Mouse (Mus musculus): ENCODE results near the gene Nosip. TPM values are rescaled to one million over a fixed set of nuclear protein-coding genes. Genes with fewer than 3 reads are reported as not detected.
"Not testable (repeated sequence)": the region's sequence is repeated elsewhere in the genome, so short reads cannot be mapped to it uniquely, and the experiment has no call there.

Gene Nosip
- polyA plus RNA-seq, 1 experiment from 2014 or later = 53.8 TPM

DNA sequence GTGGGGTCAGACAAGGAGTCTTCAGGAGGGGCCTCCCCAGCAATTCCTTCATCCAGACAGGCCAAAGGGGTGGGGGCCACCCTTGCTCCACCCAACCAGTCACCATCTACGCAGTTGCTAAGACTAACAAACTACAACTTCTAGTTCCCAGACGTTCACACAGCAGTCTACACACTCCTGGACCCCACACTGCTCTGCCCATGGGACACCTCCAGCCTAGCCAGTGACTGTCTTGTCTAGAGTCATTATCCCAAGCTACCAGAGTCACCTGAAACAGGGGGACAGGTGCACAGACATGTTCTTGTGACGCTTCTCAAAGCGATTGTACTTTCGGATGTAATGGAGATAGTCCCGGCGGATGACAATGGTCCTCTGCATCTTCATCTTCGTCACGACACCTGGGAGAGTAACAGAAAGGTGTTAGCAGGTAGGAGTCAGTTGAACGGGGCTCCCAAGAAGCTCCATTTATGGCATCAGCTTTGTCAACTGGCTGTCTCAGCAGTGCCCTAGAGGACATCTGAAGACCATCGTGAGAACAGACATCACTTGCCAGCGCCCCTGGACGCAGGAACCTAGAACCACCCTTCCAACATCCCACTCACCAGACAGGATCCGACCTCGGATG, 60.4 kb downstream of the Nosip start:
- H3K4me1 ChIP-seq (ENCODE audit: control insufficient read depth, insufficient read depth, low read length) = peaks cover 44% of the 10 kb centered on the region
- no peak overlapping the region; the same call in 1 of the 2 replicates for H3K27ac ChIP-seq (ENCODE audit: low read length)
- peak overlapping the region; percentile 93 for H3K4me2 ChIP-seq (ENCODE audit: low read depth, low read length)
- H3K36me3 ChIP-seq (ENCODE audit: control insufficient read depth, insufficient read depth) = peaks cover 51% of the 10 kb centered on the region
- no peak for ATAC-seq (replicated peaks; ENCODE audit: extremely low read depth, insufficient read depth, low FRiP score)
- H3K9ac ChIP-seq (ENCODE audit: low read length) = peak overlapping the region; percentile 98
- H3K27me3 ChIP-seq (ENCODE audit: control insufficient read depth, insufficient read depth, low read length) = no peaks in the 10 kb centered on the region
- H3K9me3 ChIP-seq (replicated peaks; ENCODE audit: control insufficient read depth, low read length) = no peaks in the 10 kb centered on the region
- WGBS = 76% methylated on average over 15 of the region's 15 CpGs
- peak overlapping the region; percentile 94 for H3K4me3 ChIP-seq (ENCODE audit: low read length)

DNA sequence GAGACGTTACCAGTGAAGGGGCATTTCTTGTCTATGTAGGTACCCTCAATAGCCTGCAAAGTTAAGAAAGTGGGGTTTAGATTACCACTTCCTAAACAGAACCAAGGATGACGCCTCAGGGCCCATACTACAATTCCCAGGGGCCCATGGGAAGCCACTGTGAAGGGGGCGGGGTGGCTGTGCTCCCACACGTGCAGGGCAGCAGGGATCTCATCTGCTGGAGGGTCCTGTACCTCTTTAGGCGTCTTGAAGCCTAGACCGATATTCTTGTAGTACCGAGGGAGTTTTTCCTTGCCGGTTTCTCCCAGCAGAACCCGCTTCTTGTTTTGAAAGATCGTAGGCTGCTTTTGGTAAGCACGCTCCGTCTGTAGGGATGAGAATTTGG, 60.9 kb downstream of the Nosip start:
- Histone ChIP-seq H3K4me3 (ENCODE audit: low read length) (peak overlapping the region; percentile 94), H3K9ac (ENCODE audit: low read length) (peak overlapping the region; percentile 98), H3K27ac (ENCODE audit: low read length) (peak overlapping the region; percentile 91), H3K27me3 (ENCODE audit: control insufficient read depth, insufficient read depth, low read length) (no peaks in the 10 kb centered on the region), H3K4me1 (ENCODE audit: control insufficient read depth, insufficient read depth, low read length) (peaks cover 44% of the 10 kb centered on the region), H3K9me3 (replicated peaks; ENCODE audit: control insufficient read depth, low read length) (no peaks in the 10 kb centered on the region), H3K36me3 (ENCODE audit: control insufficient read depth, insufficient read depth) (peaks cover 51% of the 10 kb centered on the region), H3K4me2 (ENCODE audit: low read depth, low read length) (peak overlapping the region; percentile 93)
- WGBS = 14% methylated on average over 12 of the region's 12 CpGs
- no peak for ATAC-seq (replicated peaks; ENCODE audit: extremely low read depth, insufficient read depth, low FRiP score)

DNA sequence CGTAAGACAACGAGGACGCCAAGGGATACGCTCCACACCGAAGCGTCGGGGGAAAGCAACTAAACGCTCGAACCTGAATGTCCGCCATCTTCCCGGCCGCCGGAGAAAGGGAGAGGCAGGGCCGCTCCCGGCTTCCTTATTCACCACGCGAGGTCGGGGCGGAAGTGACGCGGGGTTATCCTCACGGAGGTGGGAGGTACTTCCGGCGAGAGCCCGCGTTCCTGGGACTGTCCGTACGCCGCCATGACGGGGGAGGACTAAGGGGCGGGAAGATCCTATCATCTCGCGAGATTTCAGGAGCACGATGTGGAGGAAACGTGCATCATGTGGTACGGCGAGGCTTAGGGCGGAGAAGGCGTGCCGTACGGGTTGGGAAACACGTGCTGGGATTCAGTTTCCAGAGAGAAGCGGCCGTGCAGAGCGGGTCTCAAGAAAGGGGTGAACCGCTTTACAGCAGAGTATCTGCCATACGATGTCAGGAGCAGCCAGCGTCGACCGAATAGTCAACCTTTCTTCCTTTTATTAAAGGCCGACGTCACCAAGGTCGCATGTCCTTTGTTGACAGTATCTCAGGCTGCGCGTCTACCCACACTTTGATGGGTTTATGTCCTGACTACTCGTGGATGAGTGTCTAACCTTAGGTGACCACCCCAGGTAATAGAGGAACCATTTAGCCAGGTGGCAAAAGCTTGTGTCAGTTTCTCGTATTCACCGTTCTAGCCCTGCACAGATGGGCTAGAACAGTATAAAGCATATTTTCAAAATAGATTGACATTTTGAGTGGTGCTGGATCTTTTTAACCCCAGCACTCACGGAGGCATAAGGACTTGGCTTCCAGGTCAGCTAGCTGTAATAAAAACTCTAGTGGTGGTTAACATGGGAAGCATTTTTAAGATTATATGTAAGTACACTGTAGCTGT, 62.3 kb downstream of the Nosip start, which contains the start of gene Rps11:
Gene Rps11, minus strand, starts transcription at position 216 of the 920 bp plus-strand sequence.
- Histone ChIP-seq H3K9ac (ENCODE audit: low read length) (peak within 1 kb of the TSS; percentile 98), H3K27me3 (ENCODE audit: control insufficient read depth, insufficient read depth, low read length) (no peaks in the 10 kb centered on the region), H3K9me3 (replicated peaks; ENCODE audit: control insufficient read depth, low read length) (no peaks in the 10 kb centered on the region), H3K36me3 (ENCODE audit: control insufficient read depth, insufficient read depth) (peaks cover 51% of the 10 kb centered on the region), H3K4me2 (ENCODE audit: low read depth, low read length) (peak within 1 kb of the TSS; percentile 93), H3K27ac (ENCODE audit: low read length) (peak within 1 kb of the TSS; percentile 91), H3K4me3 (ENCODE audit: low read length) (peak within 1 kb of the TSS; percentile 94), H3K4me1 (ENCODE audit: control insufficient read depth, insufficient read depth, low read length) (peaks cover 46% of the 10 kb centered on the region)
- 1% methylated on average over 59 of the region's 59 CpGs for WGBS
- peak; percentile 81 for ATAC-seq (replicated peaks; ENCODE audit: extremely low read depth, insufficient read depth, low FRiP score)

DNA sequence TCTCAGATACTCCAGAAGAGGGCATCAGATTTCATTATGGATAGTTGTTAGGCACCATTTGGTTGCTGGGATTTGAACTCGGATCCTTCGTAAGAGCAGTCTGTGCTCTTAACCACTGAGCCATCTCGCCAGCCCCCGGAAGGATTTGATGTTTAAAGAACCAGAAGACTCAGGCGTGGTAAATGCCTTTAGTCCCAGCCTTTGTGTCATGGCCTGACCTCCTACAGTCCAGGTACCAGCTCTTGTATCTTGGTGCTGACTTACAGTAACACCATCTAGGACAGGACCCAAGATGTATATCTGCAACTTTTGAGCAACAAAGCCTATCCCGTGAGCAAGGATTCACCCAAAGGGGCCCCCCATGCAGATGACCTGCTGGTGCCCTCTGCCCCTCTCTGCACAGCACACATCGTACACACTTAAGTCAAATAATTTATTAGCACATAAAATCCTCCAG, 62.9 kb downstream of the Nosip start:
- H3K9ac ChIP-seq (ENCODE audit: low read length) = no peak overlapping the region
- peak overlapping the region; percentile 39 for H3K4me3 ChIP-seq (ENCODE audit: low read length)
- no peaks in the 10 kb centered on the region for H3K27me3 ChIP-seq (ENCODE audit: control insufficient read depth, insufficient read depth, low read length)
- 30% methylated on average over 7 of the region's 7 CpGs for WGBS
- ATAC-seq (replicated peaks; ENCODE audit: extremely low read depth, insufficient read depth, low FRiP score) = no peak
- H3K36me3 ChIP-seq (ENCODE audit: control insufficient read depth, insufficient read depth) = peaks cover 49% of the 10 kb centered on the region
- H3K4me2 ChIP-seq (ENCODE audit: low read depth, low read length) = peak overlapping the region; percentile 66; the same call in 1 of the 2 replicates
- peak overlapping the region; percentile 91; the same call in 1 of the 2 replicates for H3K27ac ChIP-seq (ENCODE audit: low read length)
- H3K9me3 ChIP-seq (replicated peaks; ENCODE audit: control insufficient read depth, low read length) = no peaks in the 10 kb centered on the region
- peaks cover 50% of the 10 kb centered on the region for H3K4me1 ChIP-seq (ENCODE audit: control insufficient read depth, insufficient read depth, low read length)

DNA sequence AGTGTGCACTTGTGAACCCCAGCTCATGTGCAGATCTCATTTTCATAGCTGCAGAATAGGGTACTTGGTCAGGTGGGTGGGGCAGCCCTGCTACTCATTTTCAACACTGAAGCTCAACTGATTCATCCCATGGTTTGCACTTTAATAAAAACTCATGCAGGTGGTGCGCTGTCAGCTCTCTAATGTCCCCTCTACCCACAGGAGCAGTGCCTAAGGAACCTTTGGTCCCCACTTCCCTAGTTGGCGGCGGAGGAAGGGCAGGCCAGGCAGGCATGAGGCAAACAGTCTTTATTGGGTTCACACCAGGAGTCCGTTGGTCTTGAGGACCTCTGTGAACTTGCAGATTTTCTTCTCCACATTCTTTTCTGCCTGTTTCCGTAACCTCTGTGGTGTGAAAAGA, 63.4 kb downstream of the Nosip start:
- H3K9me3 ChIP-seq (replicated peaks; ENCODE audit: control insufficient read depth, low read length); H3K4me3 ChIP-seq (ENCODE audit: low read length); ATAC-seq (replicated peaks; ENCODE audit: extremely low read depth, insufficient read depth, low FRiP score); H3K9ac ChIP-seq (ENCODE audit: low read length); H3K27ac ChIP-seq (ENCODE audit: low read length); H3K4me2 ChIP-seq (ENCODE audit: low read depth, low read length); H3K27me3 ChIP-seq (ENCODE audit: control insufficient read depth, insufficient read depth, low read length): not testable (repeated sequence)
- WGBS = 80% methylated on average over 5 of the region's 5 CpGs
- Histone ChIP-seq H3K4me1 (ENCODE audit: control insufficient read depth, insufficient read depth, low read length) (peaks cover 50% of the 10 kb centered on the region), H3K36me3 (ENCODE audit: control insufficient read depth, insufficient read depth) (peaks cover 47% of the 10 kb centered on the region)

DNA sequence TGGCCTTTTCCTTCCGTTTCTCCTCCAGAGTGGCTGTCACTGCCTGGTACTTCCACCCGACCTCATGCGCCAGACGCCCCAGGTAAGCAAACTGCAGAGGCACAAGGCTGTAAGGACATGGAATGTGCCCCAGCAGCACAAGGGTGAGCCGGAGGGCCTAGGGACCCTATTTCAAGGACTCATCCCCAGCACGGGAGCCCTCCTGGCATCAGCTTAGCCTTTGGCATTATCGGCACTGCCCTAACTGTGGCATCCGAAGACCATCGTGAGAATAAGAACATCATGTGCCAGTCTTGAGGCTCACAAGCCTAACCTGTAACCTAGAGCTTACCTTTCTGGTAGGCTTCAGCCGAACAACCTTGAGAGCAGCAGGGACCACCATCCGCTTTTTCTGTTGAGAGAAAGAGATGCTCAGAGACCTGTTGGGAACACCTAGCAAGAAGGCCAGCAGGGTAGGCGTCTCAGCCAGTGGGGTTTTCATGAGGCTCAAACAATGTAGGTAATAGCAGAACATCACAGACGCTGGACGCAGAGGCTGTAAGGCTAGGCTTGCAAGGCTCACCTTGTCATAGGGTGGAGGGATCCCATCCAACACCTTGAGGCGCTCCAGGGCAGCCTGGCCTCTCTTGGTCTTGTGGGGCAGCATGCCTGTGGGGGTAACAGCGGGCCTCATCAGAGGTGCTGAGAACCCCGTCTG, 64.1 kb downstream of the Nosip start:
- Histone ChIP-seq H3K4me2 (ENCODE audit: low read depth, low read length) (peak overlapping the region; percentile 78), H3K4me1 (ENCODE audit: control insufficient read depth, insufficient read depth, low read length) (peaks cover 45% of the 10 kb centered on the region), H3K4me3 (ENCODE audit: low read length) (peak overlapping the region; percentile 86), H3K27ac (ENCODE audit: low read length) (peak overlapping the region; percentile 85), H3K9me3 (replicated peaks; ENCODE audit: control insufficient read depth, low read length) (no peaks in the 10 kb centered on the region), H3K9ac (ENCODE audit: low read length) (peak overlapping the region; percentile 97), H3K36me3 (ENCODE audit: control insufficient read depth, insufficient read depth) (peaks cover 42% of the 10 kb centered on the region), H3K27me3 (ENCODE audit: control insufficient read depth, insufficient read depth, low read length) (no peaks in the 10 kb centered on the region)
- WGBS = 71% methylated on average over 17 of the region's 17 CpGs
- ATAC-seq (replicated peaks; ENCODE audit: extremely low read depth, insufficient read depth, low FRiP score) = no peak

DNA sequence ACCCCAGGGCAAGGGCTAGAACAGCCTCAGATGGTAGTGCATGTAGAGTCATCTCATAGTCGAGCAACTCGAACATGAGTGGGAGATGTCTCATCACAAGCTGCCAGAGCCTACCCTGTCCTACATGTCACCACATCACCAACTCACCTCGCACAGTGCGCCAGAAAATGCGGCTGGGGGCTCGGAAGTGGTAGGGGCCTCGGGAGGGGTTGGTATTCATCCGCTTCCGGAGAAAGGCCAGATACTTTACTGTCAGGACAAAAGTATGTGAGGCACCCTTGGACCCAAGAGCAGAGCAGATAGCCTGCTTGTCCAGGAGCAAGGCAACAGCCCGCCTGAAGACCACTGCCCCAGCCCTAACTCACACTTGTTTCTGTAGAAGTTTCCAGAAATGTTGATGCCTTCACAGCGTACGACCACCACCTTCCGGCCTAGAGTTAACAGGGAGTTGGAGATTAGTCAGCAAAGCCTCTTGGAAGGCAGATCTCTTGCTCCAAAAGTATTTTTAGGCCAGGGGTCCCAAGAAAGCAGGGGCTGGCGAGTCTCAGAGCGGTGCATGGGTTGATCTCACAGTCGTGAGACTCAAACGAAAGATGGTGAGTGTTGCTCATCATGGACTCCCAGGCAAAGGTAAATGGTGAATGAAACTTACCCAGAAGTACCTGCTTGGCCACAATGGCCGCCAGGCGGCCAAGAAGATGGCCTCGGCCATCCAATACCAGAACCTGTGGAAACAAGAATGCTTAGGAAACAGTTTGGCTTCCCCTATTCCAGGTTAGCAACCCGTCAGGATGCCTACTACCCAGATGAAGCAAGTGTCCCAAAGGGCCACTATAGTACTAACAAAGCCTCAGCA, 64.8 kb downstream of the Nosip start:
- Histone ChIP-seq H3K9me3 (replicated peaks; ENCODE audit: control insufficient read depth, low read length) (no peaks in the 10 kb centered on the region), H3K36me3 (ENCODE audit: control insufficient read depth, insufficient read depth) (peaks cover 34% of the 10 kb centered on the region), H3K4me2 (ENCODE audit: low read depth, low read length) (peak overlapping the region; percentile 78), H3K27me3 (ENCODE audit: control insufficient read depth, insufficient read depth, low read length) (no peaks in the 10 kb centered on the region), H3K27ac (ENCODE audit: low read length) (peak overlapping the region; percentile 85), H3K9ac (ENCODE audit: low read length) (peak overlapping the region; percentile 97), H3K4me3 (ENCODE audit: low read length) (peak overlapping the region; percentile 86), H3K4me1 (ENCODE audit: control insufficient read depth, insufficient read depth, low read length) (peaks cover 38% of the 10 kb centered on the region)
- WGBS = 19% methylated on average over 21 of the region's 21 CpGs
- no peak for ATAC-seq (replicated peaks; ENCODE audit: extremely low read depth, insufficient read depth, low FRiP score)

All from heart, embryonic 16.5 days (tissue).